In genomic region chr11:4310324-4310723, GRCm38 (mm10) we compare ENCODE assay signal across 26 mouse cellular contexts. TPM values are rescaled to one million over a fixed set of nuclear protein-coding genes. Genes with fewer than 3 reads are reported as not detected.
DNase-seq lines count a peak whose midpoint lies in the region; ATAC-seq and TF ChIP-seq lines count a peak whose summit lies in the region.
"Had no signal": no experiment of that assay in that cellular context is flagged by ENCODE, and none has a peak within 500 bp of the region (broad histone marks: within the 10 kb centered on the region; RNA-seq: fewer than 3 reads in every experiment).

No protein-coding gene starts in this region.

- H3ac ChIP-seq in myocyte (ENCODE audit: control insufficient read depth, insufficient read length): no peak overlapping the region

- H3K79me2 ChIP-seq in CH12.LX (replicated peaks; ENCODE audit: control insufficient read depth, extremely low read depth, insufficient read depth, poor library complexity, severe bottlenecking): no peaks in the 10 kb centered on the region
- H3K79me2 ChIP-seq in myocyte (ENCODE audit: control insufficient read depth, insufficient read depth): no peaks in the 10 kb centered on the region

- H3K27me3 ChIP-seq in lung, postnatal 0 days (replicated peaks; ENCODE audit: insufficient read depth, low read length): no peaks in the 10 kb centered on the region
- no peaks in the 10 kb centered on the region for H3K27me3 ChIP-seq in CH12.LX (replicated peaks)
- no peaks in the 10 kb centered on the region for H3K27me3 ChIP-seq in myocyte (ENCODE audit: control insufficient read depth, insufficient read depth, insufficient read length)
- H3K27me3 ChIP-seq in midbrain, embryonic 11.5 days (ENCODE audit: control insufficient read depth, insufficient read depth, low read length): no peaks in the 10 kb centered on the region
- H3K27me3 ChIP-seq: limb, embryonic 13.5 days; midbrain, embryonic 15.5 days; neural tube, embryonic 12.5 days; Patski had no signal

- WGBS in lung, postnatal 0 days: 85% methylated on average over 4 of the region's 4 CpGs
- WGBS in midbrain, embryonic 11.5 days: 84% methylated on average over 4 of the region's 4 CpGs

- no peaks in the 10 kb centered on the region for H3K9me3 ChIP-seq in lung, postnatal 0 days (ENCODE audit: low read length)
- no peaks in the 10 kb centered on the region for H3K9me3 ChIP-seq in CH12.LX (replicated peaks; ENCODE audit: low read length)
- H3K9me3 ChIP-seq in midbrain, embryonic 11.5 days (ENCODE audit: control insufficient read depth, low read length): no peaks in the 10 kb centered on the region
- H3K9me3 ChIP-seq: forebrain, embryonic 12.5 days; heart, embryonic 13.5 days; limb, embryonic 13.5 days; midbrain, embryonic 15.5 days; neural tube, embryonic 12.5 days had no signal

- peak; percentile 47 for DNase-seq in lung, postnatal 0 days (ENCODE audit: low spot score)
- DNase-seq in lung, postnatal 14 days: no peak
- DNase-seq in CH12.LX (ENCODE audit: extremely low read depth): no peak
- peak; percentile 62 for DNase-seq in NIH3T3 (ENCODE audit: low read depth)
- no peak for DNase-seq in midbrain, embryonic 11.5 days (ENCODE audit: low spot score, missing footprints)
- DNase-seq in layer of hippocampus, postnatal 25 days (ENCODE audit: extremely low spot score in 1 of 2, low spot score in 1 of 2): no peak
- no peak for DNase-seq in kidney, postnatal 36 days
- DNase-seq: adrenal gland, adult 2 months; cerebellum, adult 2 months; cerebellum, postnatal 14 days; gastrocnemius, postnatal 10 days; heart, postnatal 10 days; kidney, adult 18-20 months; right cerebral cortex, adult 18-20 months; right cerebral cortex, postnatal 4 days had no signal

- H3K4me2 ChIP-seq in lung, postnatal 0 days (replicated peaks; ENCODE audit: low read depth, low read length): no peak overlapping the region
- H3K4me2 ChIP-seq in CH12.LX (ENCODE audit: insufficient read depth, low read depth, poor library complexity, severe bottlenecking) (no peak overlapping the region), myocyte (ENCODE audit: low read depth) (peak overlapping the region; percentile 76)
- H3K4me2 ChIP-seq in midbrain, embryonic 11.5 days: no peak overlapping the region
- H3K4me2 ChIP-seq: forebrain, embryonic 12.5 days; heart, embryonic 13.5 days; hindbrain, embryonic 14.5 days; limb, embryonic 13.5 days; liver, embryonic 11.5 days; midbrain, embryonic 15.5 days; neural tube, embryonic 12.5 days had no signal

- dilution Hi-C loops in CH12.LX (cut with MboI; ENCODE audit: extremely low pct_ligation_motif_present, extremely low pct_unique_long_range_greater_than_20kb, low sequenced_read_pairs): no loop called here

- H3K27ac ChIP-seq in lung, postnatal 0 days (ENCODE audit: low read length): no peak overlapping the region
- H3K27ac ChIP-seq in CH12.LX (ENCODE audit: insufficient read depth, low read depth): no peak overlapping the region
- no peak overlapping the region for H3K27ac ChIP-seq in midbrain, embryonic 11.5 days (ENCODE audit: low read depth, low read length)
- H3K27ac ChIP-seq: forebrain, embryonic 12.5 days; heart, embryonic 13.5 days; hindbrain, embryonic 14.5 days; left cerebral cortex, adult 2 months; midbrain, embryonic 15.5 days; neural tube, embryonic 12.5 days had no signal

- TF ChIP-seq POLR2A in CH12.LX (IDR thresholded peaks at IDR 0.05; ENCODE audit: low read depth, low read length): no peak
- TF ChIP-seq POLR2A in myocyte (IDR thresholded peaks at IDR 0.05; ENCODE audit: insufficient read length, low read depth): no peak

- H3K4me1 ChIP-seq in lung, postnatal 0 days (ENCODE audit: insufficient read depth, low read depth, low read length): no peaks in the 10 kb centered on the region; the same call in 1 of the 2 replicates
- peaks cover 33 to 53% of the 10 kb centered on the region in 2 experiments for H3K4me1 ChIP-seq in CH12.LX (ENCODE audit: control insufficient read depth in 1 of 2, insufficient read depth in 2 of 2)
- H3K4me1 ChIP-seq in midbrain, embryonic 11.5 days (ENCODE audit: control insufficient read depth, insufficient read depth, low read length): no peaks in the 10 kb centered on the region
- H3K4me1 ChIP-seq: neural tube, embryonic 12.5 days had no signal

- TF ChIP-seq RAD21 in CH12.LX (IDR thresholded peaks at IDR 0.05; ENCODE audit: low read depth, low read length): peak; percentile 23

- H3K4me3 ChIP-seq in lung, postnatal 0 days (ENCODE audit: low read depth, low read length): no peak overlapping the region
- H3K4me3 ChIP-seq in CH12.LX (replicated peaks in 1 of 3; ENCODE audit: low read depth in 2 of 3, low read length in 2 of 3, poor library complexity in 1 of 3): no peak overlapping the region
- no peak overlapping the region for H3K4me3 ChIP-seq in myocyte
- no peak overlapping the region for H3K4me3 ChIP-seq in midbrain, embryonic 11.5 days (ENCODE audit: low read depth, low read length)
- H3K4me3 ChIP-seq: forebrain, embryonic 12.5 days; heart, embryonic 13.5 days; left cerebral cortex, adult 2 months; limb, embryonic 13.5 days; midbrain, embryonic 15.5 days; neural tube, embryonic 12.5 days had no signal

- 0 out of 2 replicates have a peak, but pooled peaks have one; percentile 16 for TF ChIP-seq EP300 in lung, postnatal 0 days (IDR thresholded peaks at IDR 0.05)
- TF ChIP-seq EP300 in CH12.LX (IDR thresholded peaks at IDR 0.05; ENCODE audit: low read length): no peak

- no peaks in the 10 kb centered on the region for H3K36me3 ChIP-seq in lung, postnatal 0 days (ENCODE audit: insufficient read depth, low read length)
- H3K36me3 ChIP-seq in CH12.LX (replicated peaks in 1 of 2; ENCODE audit: control insufficient read depth in 1 of 2, insufficient read depth in 1 of 2, low read length in 1 of 2) (no peaks in the 10 kb centered on the region), myocyte (ENCODE audit: control insufficient read depth, insufficient read depth) (no peaks in the 10 kb centered on the region)
- no peaks in the 10 kb centered on the region for H3K36me3 ChIP-seq in midbrain, embryonic 11.5 days (ENCODE audit: control insufficient read depth, insufficient read depth, low read length)
- H3K36me3 ChIP-seq: forebrain, embryonic 12.5 days; heart, embryonic 13.5 days; limb, embryonic 13.5 days; midbrain, embryonic 15.5 days; neural tube, embryonic 12.5 days had no signal

- no peak for TF ChIP-seq CTCF in lung, postnatal 0 days (IDR thresholded peaks at IDR 0.05)
- TF ChIP-seq CTCF in CH12.LX (conservative IDR thresholded peaks at IDR 0.05 in 1 of 2, IDR thresholded peaks at IDR 0.05 in 1 of 2; ENCODE audit: low read depth in 2 of 2, low read length in 2 of 2): peak in 1 of 2 experiments; percentile 36; a peak in 2 of 4 replicates

- in situ Hi-C loops in CH12.LX (cut with MboI; ENCODE audit: low pct_ligation_motif_present, low pct_unique_long_range_greater_than_20kb, low sequenced_read_pairs): no loop called here

- H3K9ac ChIP-seq in lung, postnatal 0 days (replicated peaks; ENCODE audit: low read depth): no peak overlapping the region
- H3K9ac ChIP-seq in CH12.LX (ENCODE audit: insufficient read depth, low read depth): no peak overlapping the region
- H3K9ac ChIP-seq in midbrain, embryonic 11.5 days (ENCODE audit: low read length): no peak overlapping the region
- H3K9ac ChIP-seq: forebrain, embryonic 12.5 days; heart, embryonic 13.5 days; hindbrain, embryonic 14.5 days; limb, embryonic 13.5 days; midbrain, embryonic 15.5 days; neural tube, embryonic 12.5 days had no signal

- ATAC-seq in lung, postnatal 0 days: no peak
- no peak for ATAC-seq in midbrain, embryonic 11.5 days (ENCODE audit: low FRiP score)
- ATAC-seq: midbrain, embryonic 15.5 days; Patski had no signal

TF ChIP-seq in CH12.LX, 34 proteins besides CTCF, POLR2A, EP300 and RAD21:
- TF ChIP-seq MAZ (IDR thresholded peaks at IDR 0.05; ENCODE audit: low read depth, low read length) (no peak), JUND (conservative IDR thresholded peaks at IDR 0.05; ENCODE audit: low read depth, low read length) (no peak), TBP (conservative IDR thresholded peaks at IDR 0.05; ENCODE audit: low read depth, low read length) (no peak), GABPA (IDR thresholded peaks at IDR 0.05; ENCODE audit: insufficient replicate concordance, low read depth, low read length) (no peak), BHLHE40 (IDR thresholded peaks at IDR 0.05; ENCODE audit: low read depth, low read length) (no peak), UBTF (IDR thresholded peaks at IDR 0.05; ENCODE audit: low read depth, low read length) (no peak), MXI1 (IDR thresholded peaks at IDR 0.05; ENCODE audit: low read depth, low read length) (no peak), IRF4 (IDR thresholded peaks at IDR 0.05; ENCODE audit: low read depth, low read length) (no peak), SIN3A (IDR thresholded peaks at IDR 0.05; ENCODE audit: low read length) (no peak)

TF ChIP-seq in myocyte, 11 proteins besides CTCF, POLR2A, EP300 and RAD21:
- TF ChIP-seq MYOD1 (IDR thresholded peaks at IDR 0.05; ENCODE audit: control insufficient read depth in 1 of 3, insufficient read length in 2 of 3, low read depth in 2 of 3): no peak
- no peak for TF ChIP-seq MAX (IDR thresholded peaks at IDR 0.05; ENCODE audit: low read depth)
- no peak for TF ChIP-seq USF1 (IDR thresholded peaks at IDR 0.05; ENCODE audit: low read depth)

RNA-seq across cellular contexts. Expression of gene Lif, which starts 53.0 kb away (rescaled TPM):
- polyA plus RNA-seq in lung, postnatal 0 days (2015; fragmentation: Nextera tagmentation; extraction: Ambion mirVana): 0.57 and 0.94 TPM in 2 replicates
- total RNA-seq in CH12.LX (2012; rRNA removed) (0.42 and 1.8 TPM in 2 replicates), CH12.LX (2014; rRNA removed) (0.05 and 0.15 TPM in 2 replicates)
- polyA plus RNA-seq in CH12.LX (2012; ENCODE audit: insufficient read length, low read depth) (0.07 and 0.17 TPM in 2 replicates), myocyte (2012; fragmentation: generic; extraction: Trizol) (5.2 TPM)
- polyA plus RNA-seq in midbrain, embryonic 11.5 days (2014; fragmentation: Nextera tagmentation; extraction: Ambion mirVana): not detected in 2 replicates
- 1 to 10 TPM; 1.3 to 2.1 TPM for total RNA-seq in layer of hippocampus, postnatal 25 days (2021)
- polyA plus RNA-seq: forebrain, embryonic 12.5 days; hindbrain, embryonic 14.5 days; liver, embryonic 11.5 days; liver, embryonic 16.5 days; midbrain, embryonic 15.5 days; neural tube, embryonic 12.5 days had no signal

Comparison
In these comparisons a context has a peak if more than half of its experiments do, and no peak if none do; other contexts are left out.
1. DNase-seq: peak in lung, postnatal 0 days (single experiment) and NIH3T3 (single experiment); none in lung, postnatal 14 days (single experiment), CH12.LX (single experiment), midbrain, embryonic 11.5 days (single experiment), layer of hippocampus, postnatal 25 days (0 of 2) and kidney, postnatal 36 days (0 of 2).